Mouse (Mus musculus) megakaryocyte progenitor cell, adult 5-6 weeks (primary cell): ENCODE data around the gene Acot2. TPM values are rescaled to one million over a fixed set of nuclear protein-coding genes. Genes with fewer than 3 reads are reported as not detected.
"Not testable (repeated sequence)": the region's sequence is repeated elsewhere in the genome, so short reads cannot be mapped to it uniquely, and the experiment has no call there.

ENCODE experiments used
- ATAC-seq: replicated peaks from 2 replicates; pipeline ENCODE4 v1.8.0; 2016; ENCODE audit warnings: mild to moderate bottlenecking, moderate TSS enrichment, inconsistent platforms; ENCODE audit not compliant: poor library complexity
- total RNA-seq, 2 experiments: library from RNA; stranded (forward) in 1 of 2; stranded (reverse) in 1 of 2; fragments of 157-497, 149-512 nt in 1 of 2; fragments of 200-1000 nt in 1 of 2; gene quantifications; 2 replicates each; pipeline versions ENCODE4 v1.2.3 to v1.2.4; 2015 to 2017

The Acot2 gene
- total RNA-seq (2015) (12.1 and 13.3 TPM in 2 replicates), total RNA-seq (2017) (9.4 and 12.7 TPM in 2 replicates)

DNA sequence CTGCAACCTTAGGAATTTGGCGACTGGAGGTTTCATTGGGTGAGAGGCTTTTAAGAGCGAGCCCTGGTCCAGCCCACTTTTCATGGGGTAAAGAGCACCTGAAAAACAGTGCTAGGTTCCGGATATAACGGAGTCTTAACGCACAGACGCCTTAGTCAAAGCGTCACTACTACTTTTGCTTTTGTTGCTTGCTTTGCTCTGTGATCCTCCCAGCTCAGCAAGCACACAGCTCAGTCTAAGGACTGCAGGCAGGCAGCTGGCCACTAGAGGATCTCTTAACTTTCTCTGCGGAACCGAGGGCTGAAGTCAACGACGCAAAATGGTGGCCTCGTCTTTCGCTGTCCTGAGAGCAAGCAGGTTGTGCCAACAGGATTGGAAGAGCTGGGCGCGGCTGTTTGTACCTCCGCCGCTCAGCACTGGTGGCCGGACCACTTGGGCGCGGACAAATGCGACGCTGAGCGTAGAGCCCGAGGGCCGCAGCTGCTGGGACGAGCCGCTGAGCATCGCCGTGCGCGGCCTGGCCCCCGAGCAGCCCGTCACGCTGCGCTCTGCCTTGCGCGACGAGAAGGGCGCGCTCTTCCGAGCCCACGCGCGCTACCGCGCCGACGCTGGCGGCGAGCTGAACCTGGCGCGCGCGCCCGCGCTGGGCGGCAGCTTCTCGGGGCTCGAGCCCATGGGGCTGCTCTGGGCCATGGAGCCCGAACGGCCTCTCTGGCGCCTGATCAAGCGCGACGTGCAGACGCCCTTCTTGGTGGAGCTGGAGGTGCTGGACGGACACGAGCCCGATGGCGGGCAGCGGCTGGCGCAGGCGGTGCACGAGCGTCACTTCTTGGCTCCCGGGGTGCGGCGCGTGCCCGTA, at the start of gene Acot2:
TSS of gene Acot2 (plus strand) at position 279 of the 859 bp plus-strand sequence.
- ATAC-seq, result peak; percentile 94

GRCm38 (mm10) chr12:83938592-83938991, 49.1 kb upstream of the Acot2 start:
- not testable (repeated sequence) for ATAC-seq

- ATAC-seq, result no peak
Observed at GRCm38 (mm10) chr12:83939332-83939731, 48.3 kb upstream of the Acot2 start.

- no peak for ATAC-seq
Observed at GRCm38 (mm10) chr12:83940031-83940430, 47.6 kb upstream of the Acot2 start.

- peak; percentile 61 for ATAC-seq
Observed at GRCm38 (mm10) chr12:83941938-83942337, 45.7 kb upstream of the Acot2 start.

GRCm38 (mm10) chr12:83947260-83947811, 40.3 kb upstream of the Acot2 start:
- no peak for ATAC-seq

- ATAC-seq, result peak; percentile 49
Observed at GRCm38 (mm10) chr12:83949043-83949442, 38.6 kb upstream of the Acot2 start.

- ATAC-seq, result peak; percentile 40
Observed at GRCm38 (mm10) chr12:83949776-83950492, 37.7 kb upstream of the Acot2 start.

- ATAC-seq, result peak; percentile 88
Observed at GRCm38 (mm10) chr12:83950493-83950839, 37.2 kb upstream of the Acot2 start, which contains the start of gene Riox1. Gene Riox1, plus strand, starts transcription at chr12:83950608.

GRCm38 (mm10) chr12:83950840-83951701, 36.6 kb upstream of the Acot2 start:
- peak; percentile 16 for ATAC-seq

DNA sequence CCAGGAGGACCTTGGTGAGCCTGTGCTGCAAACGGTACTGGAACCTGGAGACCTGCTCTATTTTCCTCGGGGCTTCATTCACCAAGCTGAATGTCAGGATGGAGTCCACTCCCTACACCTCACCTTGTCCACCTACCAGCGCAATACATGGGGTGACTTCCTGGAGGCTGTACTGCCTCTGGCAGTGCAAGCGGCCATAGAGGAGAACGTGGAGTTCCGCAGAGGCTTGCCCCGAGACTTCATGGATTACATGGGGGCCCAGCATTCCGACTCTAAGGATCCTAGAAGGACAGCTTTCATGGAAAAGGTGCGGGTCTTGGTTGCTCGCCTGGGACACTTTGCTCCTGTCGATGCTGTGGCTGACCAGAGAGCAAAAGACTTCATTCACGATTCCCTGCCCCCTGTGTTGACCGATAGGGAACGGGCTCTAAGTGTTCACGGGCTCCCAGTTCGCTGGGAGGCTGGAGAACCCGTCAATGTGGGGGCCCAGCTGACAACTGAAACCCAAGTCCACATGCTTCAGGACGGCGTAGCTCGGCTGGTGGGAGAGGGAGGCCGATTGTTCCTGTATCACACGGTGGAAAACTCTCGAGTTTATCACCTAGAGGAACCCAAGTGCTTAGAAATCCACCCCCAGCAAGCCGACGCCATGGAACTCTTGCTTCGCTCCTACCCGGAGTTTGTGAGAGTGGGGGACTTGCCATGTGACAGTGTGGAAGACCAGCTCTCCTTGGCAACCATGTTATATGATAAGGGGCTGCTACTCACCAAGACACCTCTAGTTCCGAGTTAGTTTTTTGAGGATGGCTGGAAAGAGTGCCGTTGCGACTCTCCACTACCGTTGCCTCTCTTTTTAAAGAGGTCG, 35.7 kb upstream of the Acot2 start:
- no peak for ATAC-seq

- no peak for ATAC-seq
Observed at GRCm38 (mm10) chr12:83958278-83958677, 29.4 kb upstream of the Acot2 start.

GRCm38 (mm10) chr12:83965235-83965634, 22.4 kb upstream of the Acot2 start:
- no peak for ATAC-seq

- peak; percentile 81 for ATAC-seq
Observed at GRCm38 (mm10) chr12:83972117-83972516, 15.5 kb upstream of the Acot2 start.

GRCm38 (mm10) chr12:83978862-83979261, 8.8 kb upstream of the Acot2 start:
- ATAC-seq, result no peak

GRCm38 (mm10) chr12:83981615-83982014, 6.0 kb upstream of the Acot2 start:
- no peak for ATAC-seq

DNA sequence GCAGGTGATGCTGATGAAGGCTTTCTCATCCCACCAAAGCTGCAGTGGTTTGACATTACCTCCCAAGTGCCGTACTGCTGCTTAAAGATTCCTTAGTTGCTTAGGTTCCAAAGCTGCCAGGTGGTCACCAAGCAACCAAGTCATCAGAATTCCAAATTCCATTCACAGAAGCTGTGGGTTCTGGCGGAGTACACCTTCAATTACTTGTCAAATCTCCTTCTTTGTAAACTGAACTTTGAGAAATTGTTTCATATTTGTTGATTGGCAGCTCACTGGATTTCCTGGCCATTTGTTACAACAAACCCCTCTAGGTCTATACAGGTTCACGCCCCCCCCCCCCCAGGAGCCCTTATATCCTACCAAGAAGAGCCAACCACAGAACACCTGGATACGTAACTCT, 2.9 kb upstream of the Acot2 start, which contains the start of gene Heatr4:
TSS of gene Heatr4 (minus strand) at position 101 of the 400 bp plus-strand sequence.
- ATAC-seq, result no peak

DNA sequence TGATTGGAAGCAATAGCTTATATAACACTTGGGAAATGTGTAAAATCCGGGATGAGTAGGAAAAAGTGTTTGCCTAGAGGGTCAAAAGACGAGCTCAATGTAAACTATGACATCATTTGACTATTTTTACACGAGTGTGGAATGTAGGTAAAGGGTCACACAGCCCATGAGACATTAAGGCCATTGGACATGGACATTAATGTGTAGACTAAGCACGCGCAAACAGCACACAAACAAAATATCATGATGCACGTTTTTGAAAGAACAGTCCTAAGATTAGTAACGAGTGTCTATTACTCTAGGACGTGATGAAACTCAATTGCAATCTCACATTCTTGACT, 449 bp upstream of the Acot2 start:
- ATAC-seq, result no peak

- ATAC-seq, result no peak
Observed at GRCm38 (mm10) chr12:83988483-83988882, 822 bp downstream of the Acot2 start.

DNA sequence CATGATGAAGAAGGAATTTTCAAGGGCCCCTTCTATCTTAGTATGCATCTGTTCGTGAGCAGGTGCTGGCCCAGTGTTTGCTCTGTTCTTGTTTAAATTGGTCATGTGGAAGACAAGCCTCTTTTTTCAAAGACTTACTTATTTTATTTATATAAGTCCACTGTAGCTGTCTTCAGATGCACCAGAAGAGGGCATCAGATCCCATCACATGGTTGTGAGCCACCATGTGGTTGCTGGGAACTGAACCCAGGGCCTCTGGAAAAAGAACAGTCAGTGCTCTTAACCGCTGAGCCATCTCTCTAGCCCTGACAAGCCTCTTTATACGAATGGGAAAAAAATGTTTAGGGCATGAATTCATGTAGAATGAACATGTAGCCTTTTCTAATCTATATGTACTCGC, 1.7 kb downstream of the Acot2 start:
- ATAC-seq, result no peak
